8 mouse cellular contexts compared by ENCODE assay signal in genomic region chr12:76582841-76583240, GRCm38 (mm10). TPM values are rescaled to one million over a fixed set of nuclear protein-coding genes. Genes with fewer than 3 reads are reported as not detected.
DNase-seq lines count a peak whose midpoint lies in the region; ATAC-seq lines count a peak whose summit lies in the region.

No protein-coding gene starts in this region.

- peaks cover 1% of the 10 kb centered on the region; the same call in 1 of the 2 replicates for H3K27me3 ChIP-seq in lung, embryonic 16.5 days (ENCODE audit: control insufficient read depth, insufficient read depth, low read depth, low read length)
- no peaks in the 10 kb centered on the region for H3K27me3 ChIP-seq in heart, embryonic 12.5 days (replicated peaks)
- no peaks in the 10 kb centered on the region for H3K27me3 ChIP-seq in stomach, embryonic 16.5 days (ENCODE audit: control insufficient read depth, insufficient read depth, low read length)

- H3K27ac ChIP-seq in lung, embryonic 16.5 days (ENCODE audit: low read length) = peak overlapping the region; percentile 17; the same call in 1 of the 2 replicates
- H3K27ac ChIP-seq in heart, embryonic 12.5 days (ENCODE audit: poor library complexity, severe bottlenecking) = peak overlapping the region; percentile 20
- no peak overlapping the region for H3K27ac ChIP-seq in stomach, embryonic 16.5 days (ENCODE audit: low read length)

- no peak overlapping the region for H3K4me3 ChIP-seq in lung, embryonic 16.5 days (ENCODE audit: low read length)
- H3K4me3 ChIP-seq in heart, embryonic 12.5 days = no peak overlapping the region
- no peak overlapping the region for H3K4me3 ChIP-seq in stomach, embryonic 16.5 days (replicated peaks; ENCODE audit: low read length)

- H3K4me1 ChIP-seq in lung, embryonic 16.5 days (replicated peaks; ENCODE audit: control insufficient read depth, insufficient read depth, low read length) = peaks cover 11% of the 10 kb centered on the region
- peaks cover 20% of the 10 kb centered on the region for H3K4me1 ChIP-seq in heart, embryonic 12.5 days (replicated peaks)
- H3K4me1 ChIP-seq in stomach, embryonic 16.5 days (ENCODE audit: control insufficient read depth, insufficient read depth, low read length) = peaks cover 9% of the 10 kb centered on the region

- WGBS in lung, embryonic 16.5 days = 15% methylated on average over 6 of the region's 6 CpGs
- WGBS in heart, embryonic 12.5 days = 15% methylated on average over 6 of the region's 6 CpGs
- WGBS in stomach, embryonic 16.5 days = 17% methylated on average over 6 of the region's 6 CpGs

- no peak overlapping the region for H3K9ac ChIP-seq in lung, embryonic 16.5 days (ENCODE audit: low read length)
- peak overlapping the region; percentile 42 for H3K9ac ChIP-seq in heart, embryonic 12.5 days
- H3K9ac ChIP-seq in stomach, embryonic 16.5 days (ENCODE audit: low read length) = no peak overlapping the region

- H3K36me3 ChIP-seq in lung, embryonic 16.5 days (ENCODE audit: control insufficient read depth, insufficient read depth, low read length) = no peaks in the 10 kb centered on the region
- H3K36me3 ChIP-seq in heart, embryonic 12.5 days = peaks cover 27% of the 10 kb centered on the region
- H3K36me3 ChIP-seq in stomach, embryonic 16.5 days (ENCODE audit: control insufficient read depth, insufficient read depth, low read length) = peaks cover 7% of the 10 kb centered on the region; the same call in 1 of the 2 replicates

- ATAC-seq in lung, embryonic 16.5 days (ENCODE audit: low read depth) = peak; percentile 86
- peak; percentile 58; the same call in 1 of the 2 replicates for ATAC-seq in heart, embryonic 12.5 days (ENCODE audit: insufficient number of reproducible peaks, low FRiP score)
- ATAC-seq in stomach, embryonic 16.5 days (ENCODE audit: insufficient read depth, low FRiP score) = peak; percentile 70

- no peak overlapping the region for H3K4me2 ChIP-seq in lung, embryonic 16.5 days (ENCODE audit: low read depth, low read length)
- peak overlapping the region; percentile 15; the same call in 1 of the 2 replicates for H3K4me2 ChIP-seq in heart, embryonic 12.5 days
- H3K4me2 ChIP-seq in stomach, embryonic 16.5 days (ENCODE audit: low read depth, low read length) = no peak overlapping the region

- H3K9me3 ChIP-seq in lung, embryonic 16.5 days (ENCODE audit: control insufficient read depth, low read length) = no peaks in the 10 kb centered on the region
- no peaks in the 10 kb centered on the region; the same call in 1 of the 2 replicates for H3K9me3 ChIP-seq in heart, embryonic 12.5 days (replicated peaks)
- H3K9me3 ChIP-seq in stomach, embryonic 16.5 days (replicated peaks; ENCODE audit: control insufficient read depth, low read length) = no peaks in the 10 kb centered on the region

- peak; percentile 66 for DNase-seq in cerebellum, adult 11-12 months
- DNase-seq in cerebellum, adult 9-10 months = no peak
- DNase-seq in lung, adult 18-20 months = no peak
- DNase-seq in kidney, postnatal 36 days = peak; percentile 60 to 71
- DNase-seq in left cerebral cortex, adult 11 months (ENCODE audit: low spot score) = no peak

RNA-seq across cellular contexts. Expression of gene Plekhg3, which starts 52.1 kb away (rescaled TPM):
- polyA plus RNA-seq in lung, embryonic 16.5 days (2015; fragmentation: Nextera tagmentation; extraction: Ambion mirVana) = 6.3 and 7.5 TPM in 2 replicates
- 8.2 and 10.3 TPM in 2 replicates for polyA plus RNA-seq in heart, embryonic 12.5 days (2016; fragmentation: Nextera tagmentation; extraction: Ambion mirVana)
- 10.2 and 11.6 TPM in 2 replicates for polyA plus RNA-seq in stomach, embryonic 16.5 days (2015; fragmentation: Nextera tagmentation; extraction: Ambion mirVana)

Comparison
In these comparisons a context has a peak if more than half of its experiments do, and no peak if none do; other contexts are left out.
1. DNase-seq: peak in cerebellum, adult 11-12 months (single experiment) and kidney, postnatal 36 days (2 of 2); none in cerebellum, adult 9-10 months (single experiment), lung, adult 18-20 months (0 of 2) and left cerebral cortex, adult 11 months (single experiment).
2. Peak in every context shown above with its lines, with median percentiles within 50 percentile points of each other: ATAC-seq.